Mouse (Mus musculus) frontal cortex, postnatal 10 days (tissue): ENCODE measurements at regions not wholly inside any gene's neighbourhood (a gene's known extent, or its start where the extent isn't known, plus 50 kb on each side); places are given as distances from the start of the nearest gene placed in this dataset.

Experiments used
- DNase-seq, 2 experiments: peaks; one replicate each; pipeline ENCODE4 v3.0.0; 2022; ENCODE audit warnings: low spot score in 2 of 2, mixed read lengths in 1 of 2

GRCm38 (mm10) chr11:63753260-63753659 lies 168.8 kb downstream of the Hs3st3b1 start:
- no peak for DNase-seq

GRCm38 (mm10) chr11:63754826-63755225 lies 167.3 kb downstream of the Hs3st3b1 start:
- DNase-seq = no peak

GRCm38 (mm10) chr11:63758313-63758712 lies 163.8 kb downstream of the Hs3st3b1 start:
- no peak for DNase-seq

GRCm38 (mm10) chr11:63761561-63761960 lies 160.5 kb downstream of the Hs3st3b1 start:
- no peak for DNase-seq

- DNase-seq = no peak
Measured at GRCm38 (mm10) chr11:63767631-63768250, 154.3 kb downstream of the Hs3st3b1 start.

GRCm38 (mm10) chr11:63769738-63770137 lies 152.4 kb downstream of the Hs3st3b1 start:
- no peak for DNase-seq

GRCm38 (mm10) chr11:63775382-63775781 lies 146.7 kb downstream of the Hs3st3b1 start:
- no peak for DNase-seq

GRCm38 (mm10) chr11:63779371-63779770 lies 142.7 kb downstream of the Hs3st3b1 start:
- no peak for DNase-seq

- DNase-seq = no peak
Measured at GRCm38 (mm10) chr11:63781967-63782915, 139.8 kb downstream of the Hs3st3b1 start.

- no peak for DNase-seq
Measured at GRCm38 (mm10) chr11:63785281-63785886, 136.7 kb downstream of the Hs3st3b1 start.

GRCm38 (mm10) chr11:63785965-63786364 lies 136.1 kb downstream of the Hs3st3b1 start:
- no peak for DNase-seq

GRCm38 (mm10) chr11:63789473-63790120 lies 132.5 kb downstream of the Hs3st3b1 start:
- DNase-seq = no peak

- no peak for DNase-seq
Measured at GRCm38 (mm10) chr11:63791004-63791862, 130.9 kb downstream of the Hs3st3b1 start.

- DNase-seq = no peak
Measured at GRCm38 (mm10) chr11:63793732-63794503, 128.2 kb downstream of the Hs3st3b1 start.

GRCm38 (mm10) chr11:63812146-63812545 lies 109.9 kb downstream of the Hs3st3b1 start:
- DNase-seq = no peak

GRCm38 (mm10) chr11:63822847-63823246 lies 99.2 kb downstream of the Hs3st3b1 start:
- no peak for DNase-seq

GRCm38 (mm10) chr11:63827271-63827762 lies 94.8 kb downstream of the Hs3st3b1 start:
- DNase-seq = no peak

- no peak for DNase-seq
Measured at GRCm38 (mm10) chr11:63833480-63833879, 88.6 kb downstream of the Hs3st3b1 start.

- DNase-seq = no peak
Measured at GRCm38 (mm10) chr11:63834140-63834539, 88.0 kb downstream of the Hs3st3b1 start.

- DNase-seq = no peak
Measured at GRCm38 (mm10) chr11:63834631-63835030, 87.5 kb downstream of the Hs3st3b1 start.
